Mouse (Mus musculus): Measurements from ENCODE around the gene Gm17617. TPM values are rescaled to one million over a fixed set of nuclear protein-coding genes. Genes with fewer than 3 reads are reported as not detected.

Gm17617 gene
- total and polyA plus RNA-seq, 2 experiments from 2014 or later = not detected

- Histone ChIP-seq H3K4me3 (ENCODE audit: low read depth, low read length) (no peak overlapping the region), H3K27me3 (ENCODE audit: insufficient read depth, low read length) (no peaks in the 10 kb centered on the region), H3K36me3 (ENCODE audit: insufficient read depth, low read length) (no peaks in the 10 kb centered on the region), H3K9ac (replicated peaks; ENCODE audit: low read length, poor library complexity, severe bottlenecking) (no peak overlapping the region), H3K4me2 (ENCODE audit: low read depth, low read length, poor library complexity, severe bottlenecking) (no peak overlapping the region), H3K27ac (ENCODE audit: low read depth, low read length) (no peak overlapping the region), H3K9me3 (ENCODE audit: low read length) (no peaks in the 10 kb centered on the region), H3K4me1 (ENCODE audit: insufficient read depth, low read length) (no peaks in the 10 kb centered on the region; the same call in 1 of the 2 replicates)
- ATAC-seq (ENCODE audit: low FRiP score) = no peak
- DNase-seq (ENCODE audit: low spot score) = no peak
- TF ChIP-seq CTCF (IDR thresholded peaks at IDR 0.05) = no peak
- 92% methylated on average over 6 of the region's 6 CpGs for WGBS
Measured at GRCm38 (mm10) chr13:55176265-55176664, 42.9 kb upstream of the Gm17617 start.

GRCm38 (mm10) chr13:55174347-55174746 lies 41.0 kb upstream of the Gm17617 start:
- Histone ChIP-seq H3K9me3 (ENCODE audit: low read length) (no peaks in the 10 kb centered on the region), H3K4me1 (ENCODE audit: insufficient read depth, low read length) (no peaks in the 10 kb centered on the region; the same call in 1 of the 2 replicates), H3K27me3 (ENCODE audit: insufficient read depth, low read length) (no peaks in the 10 kb centered on the region), H3K4me3 (ENCODE audit: low read depth, low read length) (no peak overlapping the region), H3K36me3 (ENCODE audit: insufficient read depth, low read length) (no peaks in the 10 kb centered on the region), H3K9ac (replicated peaks; ENCODE audit: low read length, poor library complexity, severe bottlenecking) (no peak overlapping the region), H3K27ac (ENCODE audit: low read depth, low read length) (no peak overlapping the region), H3K4me2 (ENCODE audit: low read depth, low read length, poor library complexity, severe bottlenecking) (no peak overlapping the region)
- WGBS = 74% methylated on average over 11 of the region's 11 CpGs
- no peak for ATAC-seq (ENCODE audit: low FRiP score)
- DNase-seq (ENCODE audit: low spot score) = no peak
- TF ChIP-seq CTCF (IDR thresholded peaks at IDR 0.05) = no peak

DNA sequence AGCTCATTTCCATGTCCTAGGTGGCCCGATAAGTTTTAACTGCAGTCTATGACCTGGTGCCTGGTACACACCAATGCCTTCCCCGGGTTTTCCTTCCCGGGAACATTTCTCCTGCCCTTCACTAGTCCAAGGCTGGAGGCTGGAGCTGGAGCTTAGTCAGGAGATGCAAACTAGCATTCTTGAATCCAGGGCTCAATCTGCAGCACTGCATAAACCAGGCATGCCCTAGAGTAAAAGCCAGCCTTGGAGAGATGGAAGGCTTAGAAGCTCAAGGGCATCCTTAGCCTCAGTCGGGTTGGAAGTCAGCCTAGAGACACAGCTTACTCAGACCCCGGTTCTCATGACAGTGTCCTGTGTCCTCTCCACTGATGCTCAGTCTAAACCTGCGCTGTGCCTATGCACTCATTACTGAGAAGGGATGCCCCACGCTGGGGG lies 39.0 kb upstream of the Gm17617 start:
- H3K36me3 ChIP-seq (ENCODE audit: insufficient read depth, low read length) = no peaks in the 10 kb centered on the region
- no peak overlapping the region for H3K27ac ChIP-seq (ENCODE audit: low read depth, low read length)
- ATAC-seq (ENCODE audit: low FRiP score) (no peak), DNase-seq (ENCODE audit: low spot score) (no peak)
- H3K4me2 ChIP-seq (ENCODE audit: low read depth, low read length, poor library complexity, severe bottlenecking) = no peak overlapping the region
- no peak for TF ChIP-seq CTCF (IDR thresholded peaks at IDR 0.05)
- no peaks in the 10 kb centered on the region; the same call in 1 of the 2 replicates for H3K4me1 ChIP-seq (ENCODE audit: insufficient read depth, low read length)
- no peaks in the 10 kb centered on the region for H3K9me3 ChIP-seq (ENCODE audit: low read length)
- 48% methylated on average over 7 of the region's 7 CpGs for WGBS
- no peak overlapping the region for H3K9ac ChIP-seq (replicated peaks; ENCODE audit: low read length, poor library complexity, severe bottlenecking)
- H3K27me3 ChIP-seq (ENCODE audit: insufficient read depth, low read length) = no peaks in the 10 kb centered on the region
- no peak overlapping the region for H3K4me3 ChIP-seq (ENCODE audit: low read depth, low read length)

- TF ChIP-seq CTCF (IDR thresholded peaks at IDR 0.05) = no peak
Measured at GRCm38 (mm10) chr13:55171517-55172335, 38.4 kb upstream of the Gm17617 start.

GRCm38 (mm10) chr13:55168958-55169369 lies 35.6 kb upstream of the Gm17617 start:
- H3K4me3 ChIP-seq (ENCODE audit: low read depth, low read length) = no peak overlapping the region
- 37% methylated on average over 13 of the region's 13 CpGs for WGBS
- ATAC-seq (ENCODE audit: low FRiP score) (peak; percentile 78), DNase-seq (ENCODE audit: low spot score) (peak; percentile 78)
- no peaks in the 10 kb centered on the region for H3K27me3 ChIP-seq (ENCODE audit: insufficient read depth, low read length)
- TF ChIP-seq CTCF (IDR thresholded peaks at IDR 0.05) = no peak
- no peak overlapping the region for H3K4me2 ChIP-seq (ENCODE audit: low read depth, low read length, poor library complexity, severe bottlenecking)
- H3K9ac ChIP-seq (replicated peaks; ENCODE audit: low read length, poor library complexity, severe bottlenecking) = no peak overlapping the region
- H3K4me1 ChIP-seq (ENCODE audit: insufficient read depth, low read length) = no peaks in the 10 kb centered on the region; the same call in 1 of the 2 replicates
- no peaks in the 10 kb centered on the region for H3K9me3 ChIP-seq (ENCODE audit: low read length)
- no peaks in the 10 kb centered on the region for H3K36me3 ChIP-seq (ENCODE audit: insufficient read depth, low read length)
- no peak overlapping the region for H3K27ac ChIP-seq (ENCODE audit: low read depth, low read length)

More at GRCm38 (mm10) chr13:55171517-55172335, 38.4 kb upstream of the Gm17617 start:
- Histone ChIP-seq H3K4me2 (ENCODE audit: low read depth, low read length, poor library complexity, severe bottlenecking) (no peak overlapping the region), H3K4me3 (ENCODE audit: low read depth, low read length) (no peak overlapping the region), H3K4me1 (ENCODE audit: insufficient read depth, low read length) (no peaks in the 10 kb centered on the region; the same call in 1 of the 2 replicates), H3K9ac (replicated peaks; ENCODE audit: low read length, poor library complexity, severe bottlenecking) (no peak overlapping the region), H3K36me3 (ENCODE audit: insufficient read depth, low read length) (no peaks in the 10 kb centered on the region), H3K27ac (ENCODE audit: low read depth, low read length) (no peak overlapping the region), H3K27me3 (ENCODE audit: insufficient read depth, low read length) (no peaks in the 10 kb centered on the region), H3K9me3 (ENCODE audit: low read length) (no peaks in the 10 kb centered on the region)
- DNase-seq (ENCODE audit: low spot score) = peak; percentile 88
- WGBS = 15% methylated on average over 26 of the region's 26 CpGs
- peak; percentile 69 for ATAC-seq (ENCODE audit: low FRiP score)

DNA sequence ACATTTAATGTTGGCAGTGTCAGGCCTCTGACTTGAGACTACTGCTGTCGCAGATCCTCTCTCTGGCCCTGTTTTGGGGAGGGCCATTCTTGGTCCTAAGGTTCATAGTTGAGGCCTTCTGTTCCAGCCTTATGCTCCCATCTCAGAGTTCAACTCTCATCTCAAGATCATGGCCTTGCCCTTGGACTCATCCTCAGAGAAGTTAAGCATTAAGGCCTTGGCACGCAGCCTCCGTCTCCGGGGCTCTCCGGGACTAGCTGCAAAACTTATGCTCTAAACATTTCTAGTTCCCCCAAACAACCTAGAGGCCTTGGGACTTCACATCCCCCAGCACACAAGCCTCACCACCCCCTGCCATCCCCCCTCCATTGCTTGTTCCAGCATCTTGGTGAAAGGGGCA lies 34.9 kb upstream of the Gm17617 start:
- 90% methylated on average over 5 of the region's 5 CpGs for WGBS
- Histone ChIP-seq H3K36me3 (ENCODE audit: insufficient read depth, low read length) (no peaks in the 10 kb centered on the region), H3K27me3 (ENCODE audit: insufficient read depth, low read length) (no peaks in the 10 kb centered on the region), H3K9me3 (ENCODE audit: low read length) (no peaks in the 10 kb centered on the region), H3K4me1 (ENCODE audit: insufficient read depth, low read length) (no peaks in the 10 kb centered on the region; the same call in 1 of the 2 replicates), H3K27ac (ENCODE audit: low read depth, low read length) (no peak overlapping the region), H3K9ac (replicated peaks; ENCODE audit: low read length, poor library complexity, severe bottlenecking) (no peak overlapping the region), H3K4me2 (ENCODE audit: low read depth, low read length, poor library complexity, severe bottlenecking) (no peak overlapping the region), H3K4me3 (ENCODE audit: low read depth, low read length) (no peak overlapping the region)
- no peak for TF ChIP-seq CTCF (IDR thresholded peaks at IDR 0.05)
- ATAC-seq (ENCODE audit: low FRiP score) (no peak), DNase-seq (ENCODE audit: low spot score) (no peak)

All from midbrain, postnatal 0 days (tissue).